Mouse (Mus musculus) thymus, postnatal 0 days (tissue): Measurements from ENCODE around the gene BC025446. TPM values are rescaled to one million over a fixed set of nuclear protein-coding genes. Genes with fewer than 3 reads are reported as not detected.

Experiments
- polyA plus RNA-seq: library from polyadenylated mRNA; unstranded; fragments of >200 nt; fragmentation: Nextera tagmentation; extraction: Ambion mirVana; gene quantifications from 2 replicates; pipeline ENCODE4 v1.2.1, GENCODE M21; 2015

BC025446 gene
- polyA plus RNA-seq, 1 experiment from 2014 or later: not detected

Other genes with a start within 250 kb of the BC025446 start
- gene Ly6i, start 232.9 kb upstream of the BC025446 start, polyA plus RNA-seq: 1.7 and 2.1 TPM in 2 replicates
- gene Ly6a, start 218.3 kb upstream of the BC025446 start, polyA plus RNA-seq: 87.4 and 94.5 TPM in 2 replicates
- 41.5 and 44.8 TPM in 2 replicates for gene Ly6c1, start 167.5 kb upstream of the BC025446 start, polyA plus RNA-seq
- gene Ly6c2, start 104.4 kb upstream of the BC025446 start, polyA plus RNA-seq: 11.2 and 14.7 TPM in 2 replicates
- gene Ly6g, start 61.1 kb upstream of the BC025446 start, polyA plus RNA-seq: 2.4 and 3.1 TPM in 2 replicates
- 0.52 and 0.73 TPM in 2 replicates for gene Ly6f, start 52.0 kb downstream of the BC025446 start, polyA plus RNA-seq